Mouse (Mus musculus) kidney, adult 2 months (tissue): Measurements from ENCODE around the gene Slc1a1.

ENCODE experiments used
- CTCF ChIP-seq: fragments of 200-500 bp; conservative IDR thresholded peaks from 2 replicates; pipeline ENCODE4 v1.5.1; 2011; ENCODE audit warnings: low read depth, mild to moderate bottlenecking, control low read depth, low read length, moderate library complexity, mixed read lengths; ENCODE audit not compliant: insufficient read depth, insufficient read length
- POLR2A ChIP-seq: fragments of 200-500 bp; IDR thresholded peaks from one replicate; pipeline ENCODE4 v1.6.1; 2011; ENCODE audit warnings: low read depth, low read length, control low read depth

DNA sequence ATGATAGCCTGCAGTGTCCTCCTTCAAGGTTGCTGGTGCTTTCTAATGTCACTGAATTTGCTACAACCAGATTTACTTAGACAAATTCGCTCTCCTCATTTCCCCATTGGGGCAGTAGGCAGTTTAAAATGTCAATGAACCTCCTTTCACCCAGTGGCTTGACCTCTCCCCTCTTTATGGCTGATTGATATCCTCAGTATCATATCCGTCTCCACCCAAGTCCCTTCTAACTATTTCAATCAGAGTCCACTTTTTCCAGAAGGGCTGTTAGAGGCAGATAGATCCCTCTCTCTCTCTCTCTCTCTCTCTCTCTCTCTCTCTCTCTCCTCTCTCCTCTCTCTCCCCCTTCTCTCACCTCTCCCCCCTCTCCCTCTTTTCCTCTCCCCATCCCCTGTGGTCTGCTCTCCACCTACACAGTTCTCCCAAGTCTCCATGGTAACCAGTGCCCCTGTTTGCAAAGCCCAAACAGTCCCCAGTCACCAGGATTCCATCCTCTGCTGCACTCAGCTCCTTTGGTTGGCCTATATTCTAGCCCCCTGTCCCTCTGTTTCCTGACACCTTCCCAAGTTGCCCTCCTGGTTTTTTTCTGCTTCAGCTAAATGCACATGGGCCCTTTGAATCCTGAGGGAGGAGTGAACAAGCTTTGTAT, 80.9 kb downstream of the Slc1a1 start:
- TF ChIP-seq CTCF = no peak
- TF ChIP-seq POLR2A = no peak
